Mouse (Mus musculus) midbrain, embryonic 15.5 days (tissue): ENCODE measurements at regions not wholly inside any gene's neighbourhood (a gene's known extent, or its start where the extent isn't known, plus 50 kb on each side); places are given as distances from the start of the nearest gene placed in this dataset.

Experiments used
- ATAC-seq: fragments of 200-750 bp; cut with Nextera tagmentation; replicated peaks from 2 replicates; pipeline ENCODE4 v1.8.0; 2017; ENCODE audit warnings: moderate TSS enrichment
- H3K27ac ChIP-seq: fragments of 300-500 bp; sonication (generic); 2 replicates; pipeline ENCODE4 v1.5.1; 2015; ENCODE audit warnings: mild to moderate bottlenecking, inconsistent platforms
- H3K27me3 ChIP-seq: fragments of 300-500 bp; sonication (generic); replicated peaks from 2 replicates; pipeline ENCODE4 v1.6.1; 2015; ENCODE audit warnings: inconsistent platforms
- H3K36me3 ChIP-seq: fragments of 300-500 bp; sonication (generic); replicated peaks from 2 replicates; pipeline ENCODE4 v1.6.1; 2015; ENCODE audit warnings: inconsistent platforms
- H3K4me1 ChIP-seq: fragments of 300-500 bp; sonication (generic); 2 replicates; pipeline ENCODE4 v1.6.1; 2015; ENCODE audit warnings: inconsistent platforms
- H3K4me2 ChIP-seq: fragments of 300-500 bp; sonication (generic); 2 replicates; pipeline ENCODE4 v1.6.1; 2015; ENCODE audit warnings: inconsistent platforms, mild to moderate bottlenecking, moderate library complexity
- H3K4me3 ChIP-seq: fragments of 300-500 bp; sonication (generic); 2 replicates; pipeline ENCODE4 v1.5.1; 2015; ENCODE audit warnings: mild to moderate bottlenecking, inconsistent platforms
- H3K9ac ChIP-seq: fragments of 300-500 bp; sonication (generic); 2 replicates; pipeline ENCODE4 v1.6.1; 2015; ENCODE audit warnings: mild to moderate bottlenecking, inconsistent platforms
- H3K9me3 ChIP-seq: fragments of 300-500 bp; sonication (generic); 2 replicates; pipeline ENCODE4 v1.6.1; 2016; ENCODE audit warnings: inconsistent platforms
- WGBS: fragments of 180-500 bp; shearing (Covaris S2); methylation state at CpG from one replicate; pipeline ENCODE4 v1.1.7; 2015; ENCODE audit warnings: mixed read lengths; 5-methylcytosine and 5-hydroxymethylcytosine counted together

GRCm38 (mm10) chr17:87519454-87519853 is 72.7 kb upstream of the Calm2 start:
- Histone ChIP-seq H3K27me3 (no peaks in the 10 kb centered on the region), H3K4me3 (no peak overlapping the region), H3K27ac (no peak overlapping the region), H3K4me2 (no peak overlapping the region), H3K9ac (no peak overlapping the region), H3K9me3 (no peaks in the 10 kb centered on the region), H3K36me3 (no peaks in the 10 kb centered on the region), H3K4me1 (peaks cover 23% of the 10 kb centered on the region)
- WGBS = 93% methylated on average over 9 of the region's 9 CpGs
- no peak for ATAC-seq

DNA sequence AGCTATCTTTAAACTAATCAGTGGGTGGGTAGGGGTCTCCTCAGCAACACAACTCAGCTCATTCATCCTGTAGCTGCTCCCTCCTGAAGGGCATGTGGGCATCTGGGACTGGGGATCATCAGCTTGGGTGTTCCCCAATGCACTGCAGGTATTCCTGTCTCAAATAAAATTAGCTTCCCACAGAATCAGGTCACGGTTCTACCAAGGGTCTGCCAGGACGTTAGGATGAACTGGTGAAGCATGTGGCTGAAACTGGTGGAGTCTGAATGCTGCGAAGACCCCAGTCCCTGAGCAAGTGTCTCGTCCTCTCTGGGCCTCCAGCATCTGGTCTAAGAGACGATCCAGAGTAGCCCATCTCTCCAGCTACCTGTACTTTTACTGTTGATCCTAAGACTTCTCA is 74.1 kb upstream of the Calm2 start:
- H3K4me2 ChIP-seq = no peak overlapping the region
- H3K27ac ChIP-seq = peak overlapping the region; percentile 76; the same call in 1 of the 2 replicates
- no peaks in the 10 kb centered on the region for H3K27me3 ChIP-seq
- 89% methylated on average over 5 of the region's 5 CpGs for WGBS
- H3K4me3 ChIP-seq = no peak overlapping the region
- no peaks in the 10 kb centered on the region for H3K36me3 ChIP-seq
- H3K9ac ChIP-seq = no peak overlapping the region
- H3K9me3 ChIP-seq = no peaks in the 10 kb centered on the region
- H3K4me1 ChIP-seq = peaks cover 23% of the 10 kb centered on the region
- ATAC-seq = no peak

DNA sequence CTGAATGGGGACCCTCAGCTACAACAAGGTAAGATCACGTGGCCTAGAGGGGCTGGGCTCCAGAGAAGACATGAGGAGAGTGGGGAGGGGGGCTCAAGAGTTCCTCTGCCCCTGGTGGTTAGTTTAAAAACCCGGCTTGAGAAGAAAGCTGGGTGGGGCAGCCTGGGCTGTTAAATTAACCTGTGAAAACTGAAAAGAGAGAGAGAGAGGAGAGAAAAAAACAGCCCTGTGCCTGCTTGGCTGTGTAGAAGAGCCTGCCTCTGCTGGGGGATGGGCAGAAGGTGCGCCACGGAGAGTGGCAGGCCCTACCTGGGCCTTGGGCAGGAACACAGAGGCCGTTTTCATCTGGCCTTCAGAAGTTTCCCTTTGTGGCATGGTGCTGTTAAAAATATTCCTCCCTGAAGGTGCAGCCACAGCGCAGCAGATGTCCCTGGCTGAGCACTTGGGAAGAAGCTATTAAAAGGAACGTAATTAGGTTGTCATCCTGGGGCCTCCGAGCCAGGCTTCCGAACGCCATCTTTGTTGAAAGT is 75.0 kb upstream of the Calm2 start:
- Histone ChIP-seq H3K27ac (peak overlapping the region; percentile 76), H3K4me3 (no peak overlapping the region), H3K4me2 (no peak overlapping the region), H3K9ac (no peak overlapping the region), H3K4me1 (peaks cover 23% of the 10 kb centered on the region), H3K27me3 (no peaks in the 10 kb centered on the region), H3K9me3 (no peaks in the 10 kb centered on the region), H3K36me3 (no peaks in the 10 kb centered on the region)
- 23% methylated on average over 10 of the region's 10 CpGs for WGBS
- peak; percentile 81 for ATAC-seq

DNA sequence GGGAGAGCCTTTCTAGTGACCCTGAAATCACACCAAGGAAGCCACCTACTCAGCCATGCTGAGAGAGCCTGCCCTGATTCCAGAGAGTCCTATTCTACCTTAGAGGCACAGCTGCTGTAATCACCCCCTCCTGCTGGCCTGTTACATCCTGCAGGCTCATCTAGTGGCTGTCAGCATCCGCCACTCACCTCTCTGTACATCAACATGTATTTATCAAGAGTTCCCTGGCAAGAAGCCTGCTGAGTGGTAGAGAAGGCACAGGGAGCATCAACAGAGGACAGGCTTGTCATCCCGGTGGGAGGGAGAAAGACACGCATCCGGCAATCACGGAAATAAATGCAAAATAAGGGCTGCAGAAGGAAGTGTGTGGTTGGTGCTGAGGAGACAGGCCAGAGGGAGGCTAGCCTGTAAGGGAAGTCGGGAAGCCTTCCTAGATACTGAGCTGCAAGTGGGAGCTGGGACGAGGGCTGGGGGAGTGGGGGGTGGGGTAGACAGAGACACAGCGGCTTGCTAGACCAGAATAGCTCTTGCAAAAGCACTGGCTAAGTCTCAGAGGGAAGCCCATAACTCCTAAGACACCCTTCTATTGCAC is 75.9 kb upstream of the Calm2 start:
- no peaks in the 10 kb centered on the region for H3K27me3 ChIP-seq
- H3K4me3 ChIP-seq = no peak overlapping the region
- H3K36me3 ChIP-seq = no peaks in the 10 kb centered on the region
- peaks cover 23% of the 10 kb centered on the region for H3K4me1 ChIP-seq
- no peak overlapping the region for H3K4me2 ChIP-seq
- peak overlapping the region; percentile 76 for H3K27ac ChIP-seq
- H3K9me3 ChIP-seq = no peaks in the 10 kb centered on the region
- no peak overlapping the region for H3K9ac ChIP-seq
- 8% methylated on average over 8 of the region's 8 CpGs for WGBS
- ATAC-seq = peak; percentile 66

GRCm38 (mm10) chr17:87523643-87524042 is 76.9 kb upstream of the Calm2 start:
- Histone ChIP-seq H3K9ac (no peak overlapping the region), H3K36me3 (no peaks in the 10 kb centered on the region), H3K27me3 (no peaks in the 10 kb centered on the region), H3K4me3 (no peak overlapping the region), H3K27ac (no peak overlapping the region), H3K9me3 (no peaks in the 10 kb centered on the region), H3K4me2 (no peak overlapping the region), H3K4me1 (peaks cover 23% of the 10 kb centered on the region)
- no peak for ATAC-seq
- WGBS = 47% methylated on average over 9 of the region's 10 CpGs

DNA sequence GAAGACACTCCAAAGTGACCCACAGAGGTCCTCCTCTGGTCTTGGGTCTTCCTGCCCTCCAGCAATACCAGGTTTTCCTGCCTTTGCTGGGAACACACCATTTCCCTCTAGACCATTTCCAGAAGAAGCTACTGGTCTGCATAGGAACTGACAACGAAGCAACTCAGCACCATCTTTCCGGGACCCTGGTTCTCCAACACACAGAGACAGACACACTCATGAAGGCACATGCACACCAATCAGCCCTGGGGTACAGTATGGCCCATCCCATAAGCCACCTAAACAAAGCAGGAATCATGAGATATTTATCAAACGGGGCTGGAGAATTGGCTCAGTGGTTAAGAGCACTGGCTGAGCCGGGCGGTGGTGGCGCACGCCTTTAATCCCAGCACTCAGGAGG is 80.4 kb upstream of the Calm2 start:
- Histone ChIP-seq H3K4me1 (peaks cover 31% of the 10 kb centered on the region), H3K4me3 (no peak overlapping the region), H3K4me2 (no peak overlapping the region), H3K27me3 (no peaks in the 10 kb centered on the region), H3K36me3 (no peaks in the 10 kb centered on the region), H3K27ac (no peak overlapping the region), H3K9ac (no peak overlapping the region), H3K9me3 (no peaks in the 10 kb centered on the region)
- WGBS = 89% methylated on average over 7 of the region's 7 CpGs
- ATAC-seq = no peak

DNA sequence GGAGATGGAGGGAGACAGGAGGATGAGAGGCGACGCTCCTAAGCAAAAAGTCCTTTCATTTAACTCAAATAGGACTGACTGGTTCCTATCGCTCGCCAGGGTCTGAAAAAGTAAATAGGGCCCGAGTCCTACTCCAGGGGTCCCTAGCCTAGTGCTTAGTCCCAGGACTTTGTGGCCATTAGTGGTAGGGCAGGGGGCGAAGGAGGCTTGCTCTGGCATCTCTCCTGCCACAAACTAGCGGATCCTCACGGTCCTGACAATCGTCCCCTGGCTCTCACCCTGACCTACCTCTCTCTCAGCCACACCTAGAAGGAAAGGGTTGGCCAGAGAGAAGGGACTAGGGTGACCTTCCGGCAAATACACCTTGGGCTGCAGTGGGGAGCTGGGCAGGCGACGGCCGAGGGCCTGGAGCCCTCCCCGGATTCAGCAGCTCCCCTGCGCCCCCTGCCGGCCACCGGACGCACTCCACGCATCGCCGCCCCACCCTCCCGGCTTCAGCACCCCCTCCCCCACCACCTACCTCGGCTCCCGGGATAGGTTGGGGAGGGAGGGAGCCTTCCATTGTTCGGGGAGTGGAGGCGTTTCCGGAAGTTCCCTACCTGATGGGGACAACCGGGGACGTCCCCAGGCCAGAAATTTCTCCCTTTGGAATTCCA is 83.6 kb upstream of the Calm2 start:
- 13% methylated on average over 29 of the region's 29 CpGs for WGBS
- Histone ChIP-seq H3K4me2 (peak overlapping the region; percentile 71), H3K9ac (peak overlapping the region; percentile 15; the same call in 1 of the 2 replicates), H3K36me3 (no peaks in the 10 kb centered on the region), H3K9me3 (no peaks in the 10 kb centered on the region), H3K27me3 (no peaks in the 10 kb centered on the region), H3K4me1 (peaks cover 28% of the 10 kb centered on the region), H3K4me3 (peak overlapping the region; percentile 44), H3K27ac (peak overlapping the region; percentile 46; the same call in 1 of the 2 replicates)
- peak; percentile 80 for ATAC-seq

GRCm38 (mm10) chr17:87530818-87531410 is 84.2 kb upstream of the Calm2 start:
- 1% methylated on average over 17 of the region's 17 CpGs for WGBS
- ATAC-seq = peak; percentile 59
- Histone ChIP-seq H3K4me2 (peak overlapping the region; percentile 71), H3K36me3 (no peaks in the 10 kb centered on the region), H3K27ac (peak overlapping the region; percentile 46; the same call in 1 of the 2 replicates), H3K4me3 (peak overlapping the region; percentile 44), H3K9me3 (no peaks in the 10 kb centered on the region), H3K27me3 (no peaks in the 10 kb centered on the region), H3K4me1 (peaks cover 28% of the 10 kb centered on the region), H3K9ac (peak overlapping the region; percentile 23)

DNA sequence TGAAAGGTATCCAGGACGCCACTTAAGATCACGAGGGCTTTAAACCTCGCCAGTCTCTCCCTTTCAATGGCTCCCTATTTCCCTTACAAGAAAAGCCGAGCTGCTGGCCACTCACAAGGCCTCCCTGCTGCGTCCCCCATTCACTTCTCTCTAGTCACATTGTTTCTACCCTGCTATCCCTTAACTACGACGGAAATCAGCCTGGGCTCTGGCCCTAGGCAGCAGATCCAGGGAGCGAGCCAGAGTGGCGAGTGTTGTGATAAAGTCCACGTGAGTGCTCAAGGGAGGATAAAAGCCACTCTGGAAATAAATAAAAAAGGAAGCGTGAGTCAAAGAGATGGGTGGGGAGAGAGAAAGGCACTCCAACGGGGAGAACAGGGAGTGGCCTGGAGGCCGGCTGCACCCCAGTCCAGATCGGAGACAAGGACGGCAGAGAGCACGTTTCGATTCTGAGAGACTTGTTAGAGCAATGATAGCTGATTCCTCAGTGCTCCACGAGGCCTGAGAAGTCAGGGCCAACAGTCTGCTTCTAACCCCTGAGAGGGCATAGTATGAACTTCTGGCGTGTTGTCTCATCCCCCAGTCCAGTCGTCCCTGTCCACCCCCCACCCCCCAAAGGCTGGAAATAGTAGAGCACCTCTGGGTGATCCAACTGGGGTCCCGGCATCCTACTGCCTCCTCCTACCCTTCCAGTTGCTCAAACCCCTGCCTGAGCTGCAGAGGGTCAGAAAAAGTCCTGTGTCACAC is 84.8 kb upstream of the Calm2 start:
- H3K4me1 ChIP-seq = peaks cover 28% of the 10 kb centered on the region
- no peaks in the 10 kb centered on the region for H3K9me3 ChIP-seq
- peak overlapping the region; percentile 23 for H3K9ac ChIP-seq
- peak overlapping the region; percentile 46; the same call in 1 of the 2 replicates for H3K27ac ChIP-seq
- peak overlapping the region; percentile 44 for H3K4me3 ChIP-seq
- no peaks in the 10 kb centered on the region for H3K36me3 ChIP-seq
- 2% methylated on average over 21 of the region's 21 CpGs for WGBS
- peak overlapping the region; percentile 71 for H3K4me2 ChIP-seq
- no peaks in the 10 kb centered on the region for H3K27me3 ChIP-seq
- 0 out of 2 replicates have a peak, but pooled peaks have one; percentile 19 for ATAC-seq

GRCm38 (mm10) chr17:87532158-87532545 is 85.4 kb upstream of the Calm2 start:
- Histone ChIP-seq H3K4me1 (peaks cover 28% of the 10 kb centered on the region), H3K27ac (no peak overlapping the region), H3K27me3 (no peaks in the 10 kb centered on the region), H3K36me3 (no peaks in the 10 kb centered on the region), H3K9me3 (no peaks in the 10 kb centered on the region), H3K9ac (no peak overlapping the region), H3K4me3 (no peak overlapping the region; the same call in 1 of the 2 replicates), H3K4me2 (peak overlapping the region; percentile 71)
- no peak for ATAC-seq
- 10% methylated on average over 9 of the region's 9 CpGs for WGBS

DNA sequence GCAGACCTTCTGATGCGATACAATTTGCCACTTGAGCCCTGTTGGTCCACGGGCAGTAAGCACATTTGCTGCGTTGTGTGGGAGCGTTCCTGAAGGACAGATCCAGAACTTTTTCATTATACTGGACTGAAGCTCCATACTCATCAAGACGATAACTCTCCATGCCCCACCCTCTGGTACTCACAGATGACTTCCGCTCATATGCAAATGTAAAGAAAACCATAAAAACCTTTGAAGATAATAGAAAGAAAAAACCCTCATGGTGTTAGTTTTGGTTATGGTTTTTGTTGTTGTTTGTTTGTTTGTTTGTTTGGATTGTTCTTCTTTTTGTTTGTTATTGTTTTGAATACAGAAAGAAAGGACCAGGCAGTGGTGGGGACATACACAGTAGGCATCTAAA is 86.0 kb upstream of the Calm2 start:
- Histone ChIP-seq H3K4me1 (peaks cover 28% of the 10 kb centered on the region), H3K27ac (no peak overlapping the region), H3K4me3 (no peak overlapping the region), H3K9ac (no peak overlapping the region), H3K36me3 (no peaks in the 10 kb centered on the region), H3K4me2 (peak overlapping the region; percentile 71), H3K9me3 (no peaks in the 10 kb centered on the region), H3K27me3 (no peaks in the 10 kb centered on the region)
- 44% methylated on average over 6 of the region's 6 CpGs for WGBS
- ATAC-seq = no peak

GRCm38 (mm10) chr17:87549568-87549967 is 86.2 kb upstream of the Epcam start:
- Histone ChIP-seq H3K4me1 (no peaks in the 10 kb centered on the region), H3K9ac (no peak overlapping the region), H3K4me2 (no peak overlapping the region), H3K27ac (no peak overlapping the region), H3K4me3 (no peak overlapping the region), H3K27me3 (no peaks in the 10 kb centered on the region), H3K9me3 (no peaks in the 10 kb centered on the region), H3K36me3 (no peaks in the 10 kb centered on the region)
- WGBS = 85% methylated on average over 6 of the region's 6 CpGs
- no peak for ATAC-seq
